Mouse (Mus musculus) midbrain, embryonic 14.5 days (tissue): ENCODE results near the gene Ice2. TPM values are rescaled to one million over a fixed set of nuclear protein-coding genes. Genes with fewer than 3 reads are reported as not detected.

ENCODE experiments used
- ATAC-seq: fragments of 200-750 bp; cut with Nextera tagmentation; 2 replicates; pipeline ENCODE4 v1.8.0; 2017; ENCODE audit warnings: moderate number of reproducible peaks, moderate library complexity; ENCODE audit not compliant: low FRiP score, low TSS enrichment
- DNase-seq: peaks from one replicate; pipeline ENCODE4 v3.0.0-alpha.2; 2015
- H3K27ac ChIP-seq: fragments of 300-500 bp; sonication (generic); replicated peaks from 2 replicates; pipeline ENCODE4 v1.5.1; 2014; ENCODE audit warnings: mild to moderate bottlenecking, low read depth, low read length, moderate library complexity
- H3K27me3 ChIP-seq: fragments of 300-500 bp; sonication (generic); 2 replicates; pipeline ENCODE4 v1.6.1; 2014; ENCODE audit warnings: low read length, control low read depth, mixed read lengths; ENCODE audit not compliant: control insufficient read depth, insufficient read depth
- H3K36me3 ChIP-seq: fragments of 300-500 bp; sonication (generic); 2 replicates; pipeline ENCODE4 v1.6.1; 2014; ENCODE audit warnings: low read length, control low read depth; ENCODE audit not compliant: control insufficient read depth, insufficient read depth
- H3K4me1 ChIP-seq: fragments of 300-500 bp; sonication (generic); 2 replicates; pipeline ENCODE4 v1.6.1; 2014; ENCODE audit warnings: mild to moderate bottlenecking, antibody characterized with exemption, low read length, control low read depth; ENCODE audit not compliant: control insufficient read depth, insufficient read depth
- H3K4me2 ChIP-seq: fragments of 300-500 bp; sonication (generic); 2 replicates; pipeline ENCODE4 v1.6.1; 2014; ENCODE audit warnings: mild to moderate bottlenecking, low read length, moderate library complexity
- H3K4me3 ChIP-seq: fragments of 300-500 bp; sonication (generic); replicated peaks from 2 replicates; pipeline ENCODE4 v1.5.1; 2014; ENCODE audit warnings: low read depth, low read length
- H3K9ac ChIP-seq: fragments of 300-500 bp; sonication (generic); replicated peaks from 2 replicates; pipeline ENCODE4 v1.6.1; 2014; ENCODE audit warnings: mild to moderate bottlenecking, low read length, moderate library complexity
- H3K9me3 ChIP-seq: fragments of 300-500 bp; sonication (generic); 2 replicates; pipeline ENCODE4 v1.6.1; 2016; ENCODE audit warnings: low read length, control low read depth, mixed read lengths; ENCODE audit not compliant: control insufficient read depth
- WGBS: fragments of 180-500 bp; shearing (Covaris S2); extraction: QIAGEN DNeasy Blood & Tissue Kit; methylation state at CpG from one replicate; pipeline ENCODE4 v1.1.7; 2014; 5-methylcytosine and 5-hydroxymethylcytosine counted together
- polyA plus RNA-seq: library from polyadenylated mRNA; unstranded; fragments of >200 nt; fragmentation: Nextera tagmentation; extraction: Ambion mirVana; gene quantifications from 2 replicates; pipeline ENCODE4 v1.2.1, GENCODE M21; 2014

Ice2 gene
- polyA plus RNA-seq, 1 experiment from 2014 or later = 12.8 TPM

GRCm38 (mm10) chr9:69387296-69387695, 10.4 kb upstream of the Ice2 start:
- Histone ChIP-seq H3K4me3 (no peak overlapping the region), H3K27ac (no peak overlapping the region), H3K27me3 (no peaks in the 10 kb centered on the region), H3K4me2 (no peak overlapping the region), H3K9me3 (no peaks in the 10 kb centered on the region), H3K4me1 (no peaks in the 10 kb centered on the region), H3K36me3 (no peaks in the 10 kb centered on the region), H3K9ac (no peak overlapping the region)
- ATAC-seq = no peak
- no peak for DNase-seq
- 90% methylated on average over 4 of the region's 4 CpGs for WGBS

- no peak overlapping the region for H3K27ac ChIP-seq
- ATAC-seq (no peak), DNase-seq (no peak)
- WGBS = 78% methylated on average over 4 of the region's 4 CpGs
- H3K27me3 ChIP-seq = no peaks in the 10 kb centered on the region
- H3K9ac ChIP-seq = no peak overlapping the region
- H3K36me3 ChIP-seq = no peaks in the 10 kb centered on the region
- no peaks in the 10 kb centered on the region for H3K9me3 ChIP-seq
- no peaks in the 10 kb centered on the region for H3K4me1 ChIP-seq
- H3K4me2 ChIP-seq = no peak overlapping the region
- H3K4me3 ChIP-seq = no peak overlapping the region
Observed at GRCm38 (mm10) chr9:69390631-69391030, 7.1 kb upstream of the Ice2 start.

DNA sequence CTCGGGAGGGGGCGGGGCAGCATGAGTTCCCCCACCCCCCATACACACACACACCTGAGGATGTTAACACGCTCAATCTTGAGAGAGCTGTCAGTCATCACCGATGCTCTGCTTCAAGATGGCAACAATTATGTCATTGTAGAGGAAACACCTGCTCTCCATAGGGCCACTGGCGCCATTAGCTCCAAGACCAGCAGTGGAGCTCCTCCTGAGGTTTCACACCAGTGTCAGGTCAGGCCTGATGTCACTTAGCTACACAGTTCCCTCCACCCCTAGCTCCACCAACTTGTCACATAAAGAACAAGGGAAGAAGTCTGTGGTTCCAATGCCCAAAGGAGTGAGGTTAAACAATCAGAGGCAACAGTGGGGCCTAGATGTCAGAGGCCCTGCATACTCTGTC, 3.5 kb upstream of the Ice2 start:
- no peak overlapping the region for H3K4me3 ChIP-seq
- 97% methylated on average over 5 of the region's 5 CpGs for WGBS
- no peak overlapping the region for H3K27ac ChIP-seq
- H3K4me1 ChIP-seq = peaks cover 9% of the 10 kb centered on the region
- H3K9ac ChIP-seq = no peak overlapping the region
- ATAC-seq = no peak
- DNase-seq = no peak
- no peaks in the 10 kb centered on the region for H3K9me3 ChIP-seq
- no peaks in the 10 kb centered on the region for H3K36me3 ChIP-seq
- no peaks in the 10 kb centered on the region for H3K27me3 ChIP-seq
- H3K4me2 ChIP-seq = no peak overlapping the region

DNA sequence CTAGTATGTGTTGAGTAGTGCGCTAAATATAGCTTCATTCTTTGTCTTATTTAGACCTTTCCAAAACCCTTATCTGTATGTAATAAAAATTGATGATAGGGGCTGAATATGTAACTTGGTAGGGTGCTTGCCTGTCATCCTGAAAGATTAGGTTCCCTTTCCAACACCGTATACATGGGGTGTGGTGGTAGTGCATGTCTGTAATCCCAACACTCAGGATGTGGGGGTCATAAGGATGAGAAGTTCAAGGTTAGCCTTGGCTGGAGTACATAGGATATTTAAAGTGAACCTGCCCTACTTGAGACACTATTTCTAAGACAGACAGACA, 310 bp upstream of the Ice2 start:
- peak overlapping the region; percentile 60 for H3K4me3 ChIP-seq
- no peak; the same call in 1 of the 2 replicates for ATAC-seq
- no peak for DNase-seq
- no peaks in the 10 kb centered on the region for H3K27me3 ChIP-seq
- peak overlapping the region; percentile 80 for H3K9ac ChIP-seq
- H3K27ac ChIP-seq = peak overlapping the region; percentile 89; the same call in 1 of the 2 replicates
- H3K4me2 ChIP-seq = peak overlapping the region; percentile 86
- no peaks in the 10 kb centered on the region for H3K36me3 ChIP-seq
- no peaks in the 10 kb centered on the region for H3K9me3 ChIP-seq
- H3K4me1 ChIP-seq = peaks cover 9% of the 10 kb centered on the region
- 74% methylated on average over 2 of the region's 2 CpGs for WGBS

DNA sequence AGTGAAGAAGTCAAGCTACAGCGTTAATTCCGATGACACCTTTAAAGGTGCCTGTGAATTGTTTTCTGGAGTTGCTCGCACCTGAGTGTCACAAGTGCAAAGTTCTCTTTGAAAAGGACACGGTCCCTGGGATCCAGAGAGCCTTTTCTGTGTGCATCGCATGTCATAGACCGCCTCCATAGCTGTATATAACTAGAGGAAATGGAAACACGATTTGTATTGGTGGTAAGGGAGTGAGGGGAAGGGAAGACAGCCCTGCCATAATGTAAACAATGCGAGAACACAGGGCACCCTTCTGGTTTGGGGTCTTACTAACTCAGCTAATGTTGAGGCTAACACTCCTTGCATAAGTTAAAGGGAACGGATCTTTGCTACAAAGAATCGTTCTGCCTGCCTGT, 746 bp downstream of the Ice2 start:
- Histone ChIP-seq H3K9me3 (no peaks in the 10 kb centered on the region), H3K27me3 (no peaks in the 10 kb centered on the region), H3K9ac (peak overlapping the region; percentile 80), H3K27ac (peak overlapping the region; percentile 89), H3K36me3 (no peaks in the 10 kb centered on the region), H3K4me3 (peak overlapping the region; percentile 60), H3K4me2 (peak overlapping the region; percentile 86), H3K4me1 (peaks cover 9% of the 10 kb centered on the region)
- WGBS = 20% methylated on average over 10 of the region's 10 CpGs
- ATAC-seq (no peak; the same call in 1 of the 2 replicates), DNase-seq (no peak)

DNA sequence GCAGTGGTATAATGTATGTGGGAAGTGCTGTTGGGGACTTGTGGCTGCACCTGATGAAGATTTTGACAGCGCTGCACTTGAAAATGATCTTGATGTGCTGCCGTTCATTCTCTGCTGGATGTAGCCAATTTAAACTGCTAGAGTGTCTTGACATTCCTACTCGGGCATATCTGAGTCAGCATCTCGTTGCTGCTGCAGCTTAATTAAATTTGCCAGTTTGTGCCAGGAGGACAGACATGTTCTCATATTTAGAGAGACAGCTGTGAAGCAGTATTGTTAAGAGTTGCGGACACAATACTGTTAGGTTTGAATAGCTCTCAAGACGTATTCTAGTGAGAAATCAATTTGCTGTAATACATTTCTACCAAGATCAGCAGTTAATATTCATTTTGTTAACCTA, 7.0 kb downstream of the Ice2 start:
- Histone ChIP-seq H3K4me2 (no peak overlapping the region), H3K27me3 (no peaks in the 10 kb centered on the region), H3K9ac (no peak overlapping the region), H3K27ac (no peak overlapping the region), H3K9me3 (no peaks in the 10 kb centered on the region), H3K4me3 (no peak overlapping the region), H3K36me3 (peaks cover 6% of the 10 kb centered on the region; the same call in 1 of the 2 replicates), H3K4me1 (no peaks in the 10 kb centered on the region)
- WGBS = 60% methylated on average over 6 of the region's 6 CpGs
- DNase-seq (peak; percentile 11), ATAC-seq (no peak)

GRCm38 (mm10) chr9:69419476-69419875, 21.8 kb downstream of the Ice2 start:
- DNase-seq (peak; percentile 56), ATAC-seq (no peak)
- H3K9ac ChIP-seq = no peak overlapping the region
- H3K9me3 ChIP-seq = no peaks in the 10 kb centered on the region
- no peak overlapping the region for H3K27ac ChIP-seq
- H3K4me2 ChIP-seq = no peak overlapping the region
- no peaks in the 10 kb centered on the region for H3K4me1 ChIP-seq
- H3K4me3 ChIP-seq = no peak overlapping the region
- 89% methylated on average over 1 of the region's 1 CpGs for WGBS
- H3K27me3 ChIP-seq = no peaks in the 10 kb centered on the region
- peaks cover 37% of the 10 kb centered on the region for H3K36me3 ChIP-seq

DNA sequence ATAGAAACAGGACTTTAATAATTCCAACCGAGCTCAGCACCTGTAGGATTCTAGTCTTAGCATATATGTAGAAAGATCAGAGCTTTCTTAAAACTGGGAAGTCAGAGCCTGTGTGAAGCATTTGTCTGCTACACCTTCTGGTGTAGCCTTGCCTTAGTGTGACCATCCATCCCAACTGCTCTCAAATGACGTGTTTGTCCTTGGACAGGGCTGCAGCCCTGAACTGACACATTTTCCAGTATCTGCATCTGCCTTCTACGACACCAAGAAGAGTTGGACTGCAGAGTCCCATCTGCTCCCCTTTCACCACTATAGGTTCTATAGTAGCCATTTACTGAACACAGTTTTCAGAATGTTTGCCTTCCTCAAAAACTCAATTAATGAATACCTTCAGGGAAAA, 32.8 kb downstream of the Ice2 start:
- H3K27ac ChIP-seq = no peak overlapping the region
- no peaks in the 10 kb centered on the region for H3K9me3 ChIP-seq
- H3K36me3 ChIP-seq = peaks cover 24% of the 10 kb centered on the region
- 87% methylated on average over 3 of the region's 3 CpGs for WGBS
- 0 out of 2 replicates have a peak, but pooled peaks cover 13% of the 10 kb centered on the region for H3K4me1 ChIP-seq
- H3K9ac ChIP-seq = no peak overlapping the region
- DNase-seq (no peak), ATAC-seq (no peak)
- no peak overlapping the region for H3K4me3 ChIP-seq
- no peaks in the 10 kb centered on the region for H3K27me3 ChIP-seq
- H3K4me2 ChIP-seq = no peak overlapping the region

GRCm38 (mm10) chr9:69431863-69432555, 34.3 kb downstream of the Ice2 start:
- DNase-seq = peak; percentile 77
- H3K4me3 ChIP-seq = no peak overlapping the region
- no peak overlapping the region for H3K9ac ChIP-seq
- 16% methylated on average over 6 of the region's 6 CpGs for WGBS
- H3K27me3 ChIP-seq = no peaks in the 10 kb centered on the region
- 0 out of 2 replicates have a peak overlapping the region, but pooled peaks have one; percentile 13 for H3K4me2 ChIP-seq
- ATAC-seq = no peak
- H3K9me3 ChIP-seq = no peaks in the 10 kb centered on the region
- 0 out of 2 replicates have a peak, but pooled peaks cover 13% of the 10 kb centered on the region for H3K4me1 ChIP-seq
- no peak overlapping the region; the same call in 1 of the 2 replicates for H3K27ac ChIP-seq
- peaks cover 14% of the 10 kb centered on the region; the same call in 1 of the 2 replicates for H3K36me3 ChIP-seq
